Mouse (Mus musculus): ENCODE data around the gene Nceh1.

The Nceh1 gene

GRCm38 (mm10) chr3:27182733-27183600 lies at the start of gene Nceh1:
Gene Nceh1, plus strand, starts transcription at chr3:27182965.
- DNase-seq (ENCODE audit: low read depth, low spot score), result peak; percentile 95

GRCm38 (mm10) chr3:27140101-27140500 lies 42.7 kb upstream of the Nceh1 start:
- DNase-seq (ENCODE audit: low read depth, low spot score), result no peak

GRCm38 (mm10) chr3:27143570-27143969 lies 39.2 kb upstream of the Nceh1 start:
- DNase-seq (ENCODE audit: low read depth, low spot score), result no peak

GRCm38 (mm10) chr3:27145733-27146132 lies 37.0 kb upstream of the Nceh1 start:
- DNase-seq (ENCODE audit: low read depth, low spot score), result no peak

- DNase-seq (ENCODE audit: low read depth, low spot score), result peak; percentile 77
Measured at GRCm38 (mm10) chr3:27153191-27153671, 29.5 kb upstream of the Nceh1 start.

GRCm38 (mm10) chr3:27153701-27154209 lies 29.0 kb upstream of the Nceh1 start, which contains the start of gene Ect2:
Gene Ect2, minus strand, starts transcription at chr3:27153878.
- peak; percentile 100 for DNase-seq (ENCODE audit: low read depth, low spot score)

GRCm38 (mm10) chr3:27154280-27154679 lies 28.5 kb upstream of the Nceh1 start:
- DNase-seq (ENCODE audit: low read depth, low spot score), result no peak

- no peak for DNase-seq (ENCODE audit: low read depth, low spot score)
Measured at GRCm38 (mm10) chr3:27155051-27155855, 27.5 kb upstream of the Nceh1 start.

GRCm38 (mm10) chr3:27155856-27156593 lies 26.7 kb upstream of the Nceh1 start:
- DNase-seq (ENCODE audit: low read depth, low spot score), result no peak

- no peak for DNase-seq (ENCODE audit: low read depth, low spot score)
Measured at GRCm38 (mm10) chr3:27156594-27156949, 26.2 kb upstream of the Nceh1 start.

GRCm38 (mm10) chr3:27158910-27159309 lies 23.9 kb upstream of the Nceh1 start:
- DNase-seq (ENCODE audit: low read depth, low spot score), result no peak

GRCm38 (mm10) chr3:27161645-27162409 lies 20.9 kb upstream of the Nceh1 start:
- no peak for DNase-seq (ENCODE audit: low read depth, low spot score)

- no peak for DNase-seq (ENCODE audit: low read depth, low spot score)
Measured at GRCm38 (mm10) chr3:27162410-27162804, 20.4 kb upstream of the Nceh1 start.

GRCm38 (mm10) chr3:27165481-27166065 lies 17.2 kb upstream of the Nceh1 start:
- DNase-seq (ENCODE audit: low read depth, low spot score), result no peak

- no peak for DNase-seq (ENCODE audit: low read depth, low spot score)
Measured at GRCm38 (mm10) chr3:27170257-27170656, 12.5 kb upstream of the Nceh1 start.

GRCm38 (mm10) chr3:27179711-27180110 lies 3.1 kb upstream of the Nceh1 start:
- DNase-seq (ENCODE audit: low read depth, low spot score), result no peak

- peak; percentile 18 for DNase-seq (ENCODE audit: low read depth, low spot score)
Measured at GRCm38 (mm10) chr3:27183601-27184175, 923 bp downstream of the Nceh1 start.

- no peak for DNase-seq (ENCODE audit: low read depth, low spot score)
Measured at GRCm38 (mm10) chr3:27188386-27188785, 5.6 kb downstream of the Nceh1 start.

GRCm38 (mm10) chr3:27189320-27190261 lies 6.8 kb downstream of the Nceh1 start:
- DNase-seq (ENCODE audit: low read depth, low spot score), result no peak

Data from CD4-positive helper T cell, adult 2 months (primary cell).